Mouse (Mus musculus) adrenal gland, adult 2 months (tissue): ENCODE measurements around the gene Bard1. TPM values are rescaled to one million over a fixed set of nuclear protein-coding genes. Genes with fewer than 3 reads are reported as not detected.

Experiments used
- DNase-seq: peaks from one replicate; pipeline ENCODE4 v3.0.0; 2021
- polyA plus RNA-seq: library from polyadenylated mRNA; depleted of rRNA; stranded (reverse); fragments of >200 nt; gene quantifications from 2 replicates; pipeline ENCODE4 v1.2.3, GENCODE M21; 2012
- total RNA-seq, 2 experiments: library from RNA; stranded (reverse); gene quantifications; 2 replicates each; pipeline ENCODE4 v1.2.3; 2021

Gene Bard1
- total and polyA plus RNA-seq, 3 experiments: 0.42 to 0.98 (median 0.59) TPM

GRCm38 (mm10) chr1:71052756-71053155 is 50.2 kb downstream of the Bard1 start:
- no peak for DNase-seq

- DNase-seq: no peak
These were observed 50.7 kb downstream of the Bard1 start for GRCm38 (mm10) chr1:71052252-71052651.

GRCm38 (mm10) chr1:71045141-71045540 is 57.8 kb downstream of the Bard1 start:
- DNase-seq: no peak

- no peak for DNase-seq
These were observed 59.0 kb downstream of the Bard1 start for GRCm38 (mm10) chr1:71043951-71044350.

- DNase-seq: no peak
These were observed 65.9 kb downstream of the Bard1 start for GRCm38 (mm10) chr1:71036999-71037398.

GRCm38 (mm10) chr1:71035565-71035964 is 67.4 kb downstream of the Bard1 start:
- no peak for DNase-seq

GRCm38 (mm10) chr1:71022766-71023165 is 80.2 kb downstream of the Bard1 start:
- DNase-seq: no peak

GRCm38 (mm10) chr1:71014345-71014744 is 88.6 kb downstream of the Bard1 start:
- no peak for DNase-seq

GRCm38 (mm10) chr1:71005998-71006397 is 96.9 kb downstream of the Bard1 start:
- DNase-seq: no peak

- no peak for DNase-seq
These were observed 98.8 kb downstream of the Bard1 start for GRCm38 (mm10) chr1:71004177-71004576.

GRCm38 (mm10) chr1:71003741-71004140 is 99.2 kb downstream of the Bard1 start:
- no peak for DNase-seq

- DNase-seq: no peak
These were observed 105.5 kb downstream of the Bard1 start for GRCm38 (mm10) chr1:70997377-70997993.

- no peak for DNase-seq
These were observed 106.2 kb downstream of the Bard1 start for GRCm38 (mm10) chr1:70996766-70997165.
